Mouse (Mus musculus) embryonic facial prominence, embryonic 11.5 days (tissue): ENCODE data around the gene Aif1l. TPM values are rescaled to one million over a fixed set of nuclear protein-coding genes. Genes with fewer than 3 reads are reported as not detected.

Experiments used
- ATAC-seq: fragments of 200-750 bp; cut with Nextera tagmentation; replicated peaks from 2 replicates; pipeline ENCODE4 v1.8.0; 2017; ENCODE audit warnings: low read depth; ENCODE audit not compliant: insufficient number of reproducible peaks, low FRiP score, low TSS enrichment
- DNase-seq: peaks from one replicate; pipeline ENCODE4 v3.0.0-alpha.2; 2015; ENCODE audit warnings: low spot score
- H3K27ac ChIP-seq: fragments of 300-500 bp; sonication (generic); replicated peaks from 2 replicates; pipeline ENCODE4 v1.5.1; 2014; ENCODE audit warnings: mild to moderate bottlenecking, low read depth, low read length, control low read depth
- H3K27me3 ChIP-seq: fragments of 300-500 bp; sonication (generic); 2 replicates; pipeline ENCODE4 v1.6.1; 2014; ENCODE audit warnings: mild to moderate bottlenecking, low read length, moderate library complexity, mixed read lengths; ENCODE audit not compliant: control insufficient read depth, insufficient read depth
- H3K36me3 ChIP-seq: fragments of 300-500 bp; sonication (generic); replicated peaks from 2 replicates; pipeline ENCODE4 v1.6.1; 2014; ENCODE audit warnings: low read depth, mild to moderate bottlenecking, low read length, moderate library complexity, mixed read lengths; ENCODE audit not compliant: control insufficient read depth, insufficient read depth
- H3K4me1 ChIP-seq: fragments of 300-500 bp; sonication (generic); 2 replicates; pipeline ENCODE4 v1.6.1; 2014; ENCODE audit warnings: low read length, mixed read lengths; ENCODE audit not compliant: control insufficient read depth, insufficient read depth
- H3K4me2 ChIP-seq: fragments of 300-500 bp; sonication (generic); 2 replicates; pipeline ENCODE4 v1.6.1; 2014; ENCODE audit warnings: low read depth, mild to moderate bottlenecking, control low read depth, low read length, moderate library complexity
- H3K4me3 ChIP-seq: fragments of 300-500 bp; sonication (generic); 2 replicates; pipeline ENCODE4 v1.5.1; 2014; ENCODE audit warnings: low read depth, low read length, control low read depth
- H3K9ac ChIP-seq: fragments of 300-500 bp; sonication (generic); replicated peaks from 2 replicates; pipeline ENCODE4 v1.6.1; 2014; ENCODE audit warnings: mild to moderate bottlenecking, control low read depth, low read length
- H3K9me3 ChIP-seq: fragments of 300-500 bp; sonication (generic); replicated peaks from 2 replicates; pipeline ENCODE4 v1.6.1; 2016; ENCODE audit warnings: mild to moderate bottlenecking, low read length, inconsistent platforms, mixed read lengths; ENCODE audit not compliant: control insufficient read depth
- WGBS: fragments of 180-500 bp; shearing (Covaris S2); extraction: QIAGEN DNeasy Blood & Tissue Kit; methylation state at CpG from one replicate; pipeline ENCODE4 v1.1.7; 2014; 5-methylcytosine and 5-hydroxymethylcytosine counted together
- polyA plus RNA-seq: library from polyadenylated mRNA; unstranded; fragments of >200 nt; fragmentation: Nextera tagmentation; extraction: Ambion mirVana; gene quantifications from 2 replicates; pipeline ENCODE4 v1.2.1, GENCODE M21; 2014

Gene Aif1l
- polyA plus RNA-seq, 1 experiment from 2014 or later, result 83.5 TPM

DNA sequence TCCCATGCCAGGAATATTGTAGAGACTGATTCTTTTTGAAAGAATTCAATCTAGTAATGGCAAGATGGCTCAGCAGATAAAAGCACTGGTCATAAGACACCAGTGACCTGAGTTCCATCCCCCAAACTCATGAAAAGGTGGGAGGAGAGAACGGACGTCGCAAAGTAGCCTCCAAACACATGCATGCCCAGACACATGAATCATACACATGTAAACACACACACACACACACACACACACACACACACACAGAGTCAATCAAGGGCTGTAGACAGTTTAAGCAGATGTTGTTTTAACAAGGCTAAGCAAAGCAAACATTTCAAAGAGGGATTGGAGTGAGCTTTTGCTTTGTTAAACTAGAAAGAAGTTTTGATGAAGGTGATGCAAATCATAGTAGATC is 14.3 kb downstream of the Aif1l start:
- Histone ChIP-seq H3K4me3 (no peak overlapping the region), H3K9ac (no peak overlapping the region), H3K27me3 (no peaks in the 10 kb centered on the region), H3K27ac (no peak overlapping the region), H3K9me3 (no peaks in the 10 kb centered on the region), H3K36me3 (no peaks in the 10 kb centered on the region), H3K4me2 (no peak overlapping the region), H3K4me1 (no peaks in the 10 kb centered on the region)
- DNase-seq (no peak), ATAC-seq (no peak)
- 81% methylated on average over 3 of the region's 3 CpGs for WGBS

DNA sequence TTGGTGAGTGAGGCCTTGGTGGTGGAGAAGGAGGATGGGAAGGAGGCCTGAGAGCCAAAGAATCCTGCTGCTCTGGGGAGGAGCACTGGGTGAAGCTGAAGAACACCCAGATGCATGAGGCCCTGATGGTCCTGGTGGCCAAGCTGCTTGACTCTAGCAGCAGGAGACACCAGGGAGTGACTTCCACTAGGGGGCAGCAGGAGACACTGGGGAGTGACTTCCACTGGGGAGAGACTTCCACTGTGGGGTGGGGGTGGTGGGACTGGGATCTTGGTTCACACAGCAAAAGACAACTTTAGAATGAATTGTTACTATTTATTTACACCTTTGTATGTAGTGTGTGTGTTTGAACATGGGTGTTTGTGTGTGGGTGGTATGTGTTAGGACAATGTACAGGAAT is 15.2 kb downstream of the Aif1l start:
- H3K9ac ChIP-seq, result no peak overlapping the region
- DNase-seq (peak; percentile 37), ATAC-seq (no peak)
- no peak overlapping the region for H3K4me2 ChIP-seq
- H3K27ac ChIP-seq, result no peak overlapping the region
- no peaks in the 10 kb centered on the region for H3K27me3 ChIP-seq
- no peaks in the 10 kb centered on the region for H3K4me1 ChIP-seq
- no peaks in the 10 kb centered on the region for H3K36me3 ChIP-seq
- H3K9me3 ChIP-seq, result no peaks in the 10 kb centered on the region
- H3K4me3 ChIP-seq, result no peak overlapping the region

DNA sequence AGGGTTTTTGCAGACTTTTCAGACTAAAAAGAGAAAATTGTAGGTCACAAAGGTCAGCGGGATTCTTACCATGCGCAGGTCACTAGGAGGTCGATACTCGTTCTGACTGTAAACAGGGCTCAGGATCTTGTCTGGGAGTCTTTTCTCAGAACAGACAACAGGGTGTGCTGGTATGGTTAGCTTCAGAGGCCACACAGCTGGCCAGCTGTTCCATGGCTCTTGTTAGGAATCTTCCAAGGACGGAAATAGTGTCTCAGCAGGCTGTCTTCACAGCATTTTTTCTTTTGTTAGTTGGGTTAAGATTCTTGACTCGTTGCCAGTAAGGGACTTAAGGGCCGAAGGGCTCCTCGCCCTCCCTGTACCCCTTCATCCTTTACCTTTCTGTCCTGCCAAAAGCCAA is 16.9 kb downstream of the Aif1l start:
- Histone ChIP-seq H3K9me3 (no peaks in the 10 kb centered on the region), H3K27ac (no peak overlapping the region), H3K27me3 (no peaks in the 10 kb centered on the region), H3K4me2 (no peak overlapping the region; the same call in 1 of the 2 replicates), H3K36me3 (peaks cover 6% of the 10 kb centered on the region; the same call in 1 of the 2 replicates), H3K4me3 (no peak overlapping the region), H3K4me1 (no peaks in the 10 kb centered on the region), H3K9ac (no peak overlapping the region)
- ATAC-seq (no peak), DNase-seq (no peak)
- WGBS, result 77% methylated on average over 8 of the region's 8 CpGs

DNA sequence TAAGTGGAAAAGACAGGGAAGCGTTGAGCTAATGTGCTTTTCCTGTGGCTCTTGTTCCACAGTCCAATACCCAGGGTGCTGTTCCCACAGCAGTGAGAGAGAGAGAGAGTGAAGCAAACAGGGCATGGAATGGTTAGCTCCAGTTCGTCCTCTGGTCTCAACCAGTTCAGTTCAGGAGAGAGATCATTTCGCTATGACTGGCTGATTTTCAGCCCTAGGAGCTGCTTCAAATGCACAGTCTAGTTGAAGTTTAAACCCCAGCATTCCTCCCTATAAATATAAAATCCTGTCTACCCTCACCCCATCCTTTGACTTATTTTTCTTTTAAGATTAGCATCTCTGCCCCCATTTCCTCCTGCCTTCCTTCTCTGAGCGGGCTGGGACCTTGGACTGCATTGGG is 22.6 kb downstream of the Aif1l start:
- H3K27ac ChIP-seq, result no peak overlapping the region
- peaks cover 6% of the 10 kb centered on the region; the same call in 1 of the 2 replicates for H3K36me3 ChIP-seq
- H3K4me2 ChIP-seq, result no peak overlapping the region
- no peak overlapping the region for H3K4me3 ChIP-seq
- no peaks in the 10 kb centered on the region for H3K27me3 ChIP-seq
- no peak overlapping the region for H3K9ac ChIP-seq
- no peaks in the 10 kb centered on the region for H3K9me3 ChIP-seq
- ATAC-seq, result no peak
- WGBS, result 83% methylated on average over 4 of the region's 4 CpGs
- no peaks in the 10 kb centered on the region for H3K4me1 ChIP-seq
- DNase-seq, result no peak

DNA sequence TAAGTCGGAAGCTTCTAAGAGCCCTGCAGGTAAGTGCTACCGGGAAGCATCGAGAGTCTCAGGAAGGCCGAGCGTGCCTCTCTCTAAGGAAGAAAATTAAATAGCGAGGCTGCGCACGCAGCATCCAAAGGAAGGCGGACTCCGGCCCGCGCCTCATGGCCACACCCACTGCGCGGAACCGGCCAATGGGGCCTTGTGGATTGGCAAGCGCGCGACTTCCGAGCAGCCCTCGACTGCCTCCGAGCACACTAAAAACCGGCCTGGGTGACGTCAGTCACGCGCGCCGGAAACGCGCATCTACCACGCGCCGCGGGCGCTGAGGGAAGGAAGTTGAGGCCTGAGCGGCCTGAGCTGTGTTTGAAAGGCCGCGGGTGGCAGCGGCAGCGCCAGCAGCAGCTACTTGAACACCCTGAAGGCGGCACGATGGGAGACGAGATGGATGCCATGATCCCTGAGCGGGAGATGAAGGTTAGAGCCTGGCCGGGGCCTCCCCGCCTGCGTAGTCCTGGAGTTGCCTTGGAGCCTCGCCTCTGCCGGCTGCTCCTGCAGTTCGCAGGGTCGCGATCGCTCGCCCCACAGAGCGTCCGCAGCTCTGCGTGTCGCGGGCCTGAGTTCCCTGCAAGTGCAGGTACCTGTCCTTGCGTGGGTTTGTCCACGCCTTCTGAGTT is 24.3 kb downstream of the Aif1l start, which contains the start of gene Nup214:
Gene Nup214, plus strand, starts transcription at position 296 of the 668 bp plus-strand sequence.
- peaks cover 11% of the 10 kb centered on the region; the same call in 1 of the 2 replicates for H3K36me3 ChIP-seq
- peak; percentile 98 for ATAC-seq

DNA sequence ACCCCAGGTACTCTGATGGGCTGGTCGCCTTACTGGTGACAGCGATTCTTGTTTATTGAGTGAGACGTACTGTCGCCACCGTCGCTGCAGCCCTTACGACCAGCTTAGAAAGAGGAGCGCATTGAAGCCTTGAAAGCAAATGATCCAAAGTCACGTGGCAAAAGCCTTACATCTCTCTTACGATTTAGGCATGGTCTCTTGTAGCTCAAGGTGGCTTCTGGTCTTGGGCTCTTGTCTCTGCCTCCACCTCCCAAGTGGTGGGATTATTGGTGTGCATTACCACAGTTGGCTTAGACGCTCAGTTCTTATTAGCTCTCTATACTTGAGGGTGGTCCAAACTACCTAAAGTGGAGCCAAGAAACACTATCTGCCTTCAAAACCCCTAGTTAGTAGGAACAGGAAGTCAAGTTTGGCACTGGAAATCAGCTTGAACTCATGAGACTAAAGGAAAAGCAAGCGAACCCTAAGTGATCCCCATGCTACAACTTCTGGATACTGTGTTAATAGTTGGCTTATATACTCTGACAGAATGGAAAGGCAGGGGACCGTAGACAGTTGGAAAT is 25.0 kb downstream of the Aif1l start:
- ATAC-seq, result no peak
- H3K9ac ChIP-seq, result peak overlapping the region; percentile 94

More for the DNA sequence above, 24.3 kb downstream of the Aif1l start, which contains the start of gene Nup214:
- Histone ChIP-seq H3K27ac (peak within 1 kb of the TSS; percentile 35; the same call in 1 of the 2 replicates), H3K4me3 (peak within 1 kb of the TSS; percentile 99), H3K27me3 (no peaks in the 10 kb centered on the region), H3K4me1 (no peaks in the 10 kb centered on the region), H3K9me3 (no peaks in the 10 kb centered on the region), H3K4me2 (peak within 1 kb of the TSS; percentile 70), H3K9ac (peak within 1 kb of the TSS; percentile 94)
- WGBS, result under 1% methylated on average over 60 of the region's 60 CpGs
- DNase-seq, result peak; percentile 100

DNA sequence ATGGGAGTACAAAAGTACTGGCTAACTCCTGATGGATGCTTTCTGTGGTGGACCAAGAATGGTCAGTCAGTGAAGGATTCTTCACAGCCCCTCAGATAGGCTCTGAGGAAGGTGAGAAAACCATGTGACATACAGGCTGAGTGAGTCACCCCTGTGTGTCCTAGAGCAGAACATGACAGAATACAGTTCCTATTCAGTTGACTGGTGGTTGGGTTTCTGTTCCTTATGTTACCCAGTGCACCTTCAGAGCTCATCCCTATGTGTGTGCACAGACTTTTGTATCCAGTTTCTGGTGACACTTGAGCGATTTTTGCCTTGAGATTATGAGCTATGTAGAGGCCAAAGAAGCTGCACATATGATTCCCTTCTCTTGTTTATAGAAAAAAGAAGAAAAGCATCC is 37.8 kb downstream of the Aif1l start:
- Histone ChIP-seq H3K4me2 (no peak overlapping the region), H3K27ac (no peak overlapping the region), H3K4me1 (no peaks in the 10 kb centered on the region), H3K4me3 (no peak overlapping the region), H3K27me3 (no peaks in the 10 kb centered on the region), H3K9ac (no peak overlapping the region), H3K9me3 (no peaks in the 10 kb centered on the region), H3K36me3 (peaks cover 14% of the 10 kb centered on the region)
- DNase-seq (no peak), ATAC-seq (no peak)
- 100% methylated on average over 1 of the region's 1 CpGs for WGBS

More for the DNA sequence above, 25.0 kb downstream of the Aif1l start:
- peak overlapping the region; percentile 70 for H3K4me2 ChIP-seq
- DNase-seq, result no peak
- H3K27me3 ChIP-seq, result no peaks in the 10 kb centered on the region
- no peaks in the 10 kb centered on the region for H3K9me3 ChIP-seq
- peaks cover 11% of the 10 kb centered on the region; the same call in 1 of the 2 replicates for H3K36me3 ChIP-seq
- 10% methylated on average over 13 of the region's 13 CpGs for WGBS
- H3K27ac ChIP-seq, result no peak overlapping the region
- peak overlapping the region; percentile 99 for H3K4me3 ChIP-seq
- H3K4me1 ChIP-seq, result no peaks in the 10 kb centered on the region

DNA sequence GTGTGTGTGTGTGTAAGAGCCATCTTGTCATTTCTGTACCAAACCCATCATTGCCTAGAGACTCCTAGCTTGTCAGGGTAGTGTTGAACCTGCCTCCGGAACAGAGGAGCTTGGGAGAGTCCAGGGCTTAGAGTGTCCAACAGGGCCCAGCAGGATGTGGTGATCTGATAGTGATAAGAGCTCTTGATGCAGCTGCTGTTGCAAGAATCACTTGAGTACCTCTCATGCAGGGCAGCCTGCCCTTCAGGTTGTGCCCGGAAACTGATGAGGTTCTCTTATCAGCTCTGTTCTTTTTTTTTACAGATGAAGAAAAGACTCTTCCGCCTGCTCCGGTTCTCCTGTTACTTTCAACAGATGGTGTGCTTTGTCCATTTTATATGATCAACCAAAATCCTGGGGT is 41.0 kb downstream of the Aif1l start:
- Histone ChIP-seq H3K4me2 (no peak overlapping the region), H3K9ac (no peak overlapping the region), H3K27me3 (no peaks in the 10 kb centered on the region), H3K36me3 (peaks cover 10% of the 10 kb centered on the region), H3K4me1 (no peaks in the 10 kb centered on the region), H3K27ac (no peak overlapping the region), H3K9me3 (no peaks in the 10 kb centered on the region), H3K4me3 (no peak overlapping the region)
- ATAC-seq (no peak), DNase-seq (no peak)
- WGBS, result 92% methylated on average over 4 of the region's 4 CpGs
